Mouse (Mus musculus) left cerebral cortex, adult 2 months (tissue): ENCODE results near the gene Abcc1. TPM values are rescaled to one million over a fixed set of nuclear protein-coding genes. Genes with fewer than 3 reads are reported as not detected.

Source experiments
- DNase-seq, 2 experiments: peaks; one replicate each; pipeline ENCODE4 v3.0.0; 2021 to 2022; ENCODE audit warnings: low spot score in 2 of 2, mixed read lengths in 1 of 2; ENCODE audit errors: extremely low spot score in 1 of 2
- H3K27ac ChIP-seq: fragments of 200-600 bp; 2 replicates; pipeline ENCODE4 v1.8.1; 2022
- H3K4me3 ChIP-seq: fragments of 200-600 bp; 2 replicates; pipeline ENCODE4 v1.8.1; 2022
- CTCF ChIP-seq: fragments of 200-600 bp; IDR thresholded peaks from 2 replicates; pipeline ENCODE4 v1.8.1; 2022; ENCODE audit warnings: antibody characterized with exemption, mild to moderate bottlenecking, moderate library complexity
- intact Hi-C: fragments of 180-260 bp; cut with DNase I; formaldehyde crosslinking; loops from one replicate; pipeline ENCODE4 v1.15.1; 2025
- total RNA-seq, 2 experiments: library from RNA; stranded (reverse); gene quantifications; 2 replicates each; pipeline ENCODE4 v1.2.3; 2021

The Abcc1 gene
- total RNA-seq, 2 experiments from 2014 or later: 16.4 to 18.4 TPM

DNA sequence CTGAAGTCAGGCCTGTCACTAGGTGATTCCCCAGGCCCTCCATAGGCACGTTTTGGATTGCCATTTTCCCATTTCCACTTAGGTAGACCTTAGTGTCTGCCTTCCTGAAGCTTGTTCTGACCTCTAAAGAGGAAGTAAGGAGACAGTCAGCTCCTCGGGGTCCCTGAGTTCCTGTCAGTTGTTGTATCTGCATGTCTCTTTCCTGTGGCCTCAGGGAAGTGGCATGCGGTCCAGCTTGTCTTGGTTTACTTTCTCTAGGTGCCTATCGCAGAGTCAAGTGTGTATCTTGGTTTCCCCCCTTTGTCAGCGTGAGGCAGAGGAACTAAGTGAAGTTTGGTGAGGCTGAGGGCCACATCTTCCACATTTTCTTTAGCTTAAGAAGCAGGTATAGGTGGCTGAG is 17.3 kb downstream of the Abcc1 start:
- no peak for DNase-seq
- intact Hi-C loops: no loop called here
- Histone ChIP-seq H3K4me3 (no peak overlapping the region), H3K27ac (no peak overlapping the region)
- no peak for TF ChIP-seq CTCF

DNA sequence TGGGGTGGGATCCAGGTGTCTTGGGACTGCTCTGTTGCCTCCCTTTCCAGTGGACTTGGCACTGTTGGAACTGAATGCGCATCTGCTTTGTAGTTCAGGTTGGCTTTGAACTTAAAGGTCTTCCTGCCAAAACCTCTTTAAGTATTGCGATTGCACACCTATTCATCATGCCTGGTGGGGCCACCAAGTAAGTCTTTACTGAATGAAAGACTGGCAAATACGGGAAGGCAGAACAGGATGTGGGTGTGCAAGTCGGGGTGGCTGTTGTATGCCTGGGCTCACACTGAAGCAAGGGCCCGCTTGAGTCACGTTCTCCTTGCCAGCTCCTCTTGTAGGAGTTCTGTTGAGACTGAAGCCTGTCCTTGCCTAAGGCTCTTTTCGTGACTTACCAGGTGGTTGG is 18.5 kb downstream of the Abcc1 start:
- H3K27ac ChIP-seq: no peak overlapping the region
- no peak for DNase-seq
- intact Hi-C loops: no loop called here
- no peak for TF ChIP-seq CTCF
- no peak overlapping the region for H3K4me3 ChIP-seq

DNA sequence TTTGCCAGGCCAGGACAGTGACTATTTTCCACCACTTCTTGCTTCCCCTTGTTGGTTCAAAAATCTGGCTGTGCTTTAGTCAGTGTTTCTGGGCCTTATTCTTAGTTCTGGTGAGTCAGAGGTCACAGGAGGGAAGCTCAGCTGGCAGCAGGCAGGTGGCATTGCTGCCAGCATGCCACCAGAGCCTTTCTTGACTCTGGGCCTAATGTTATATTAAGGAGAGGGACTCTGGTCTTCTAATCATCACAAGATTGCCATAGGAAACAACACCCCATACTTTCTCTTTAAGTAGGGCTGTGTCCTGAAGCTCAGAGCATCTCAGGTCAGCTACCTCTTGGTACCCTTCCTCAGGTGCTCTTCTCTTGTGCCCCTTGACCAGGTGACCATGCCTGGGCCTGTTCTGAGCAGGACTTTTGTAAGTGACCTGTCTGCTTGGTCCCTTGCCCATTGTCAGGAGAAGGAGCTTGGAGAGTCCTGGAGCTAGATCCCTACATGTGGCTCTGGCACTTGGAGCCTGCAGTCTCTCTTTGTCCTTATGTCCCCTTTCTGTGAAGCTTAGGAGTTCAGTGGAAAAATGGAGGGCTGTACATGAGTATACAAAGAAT is 19.8 kb downstream of the Abcc1 start:
- no peak overlapping the region for H3K4me3 ChIP-seq
- no peak for DNase-seq
- intact Hi-C loops: no loop called here
- TF ChIP-seq CTCF: no peak
- H3K27ac ChIP-seq: no peak overlapping the region

DNA sequence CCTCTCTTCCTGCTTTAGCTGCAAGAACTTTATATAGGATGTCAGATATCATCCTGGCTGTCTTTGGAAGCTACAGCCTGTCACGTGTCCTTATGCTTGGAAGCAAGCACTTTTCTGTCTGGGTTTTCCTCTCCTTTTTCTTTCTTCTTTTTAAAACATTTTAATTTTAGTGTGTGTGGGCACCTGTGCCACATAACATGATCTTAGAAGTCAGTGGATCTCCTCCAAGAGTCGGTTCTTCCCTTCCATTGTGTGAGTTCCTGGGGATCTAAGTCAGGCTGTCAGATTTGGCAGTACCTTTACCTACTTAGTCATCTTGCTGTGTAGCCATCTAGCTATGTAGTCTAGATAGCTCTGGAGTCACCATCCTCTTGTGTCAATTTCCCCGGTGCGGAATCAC is 37.9 kb downstream of the Abcc1 start:
- H3K4me3 ChIP-seq: no peak overlapping the region
- no peak for DNase-seq
- intact Hi-C loops: no loop called here
- no peak overlapping the region for H3K27ac ChIP-seq
- TF ChIP-seq CTCF: no peak

DNA sequence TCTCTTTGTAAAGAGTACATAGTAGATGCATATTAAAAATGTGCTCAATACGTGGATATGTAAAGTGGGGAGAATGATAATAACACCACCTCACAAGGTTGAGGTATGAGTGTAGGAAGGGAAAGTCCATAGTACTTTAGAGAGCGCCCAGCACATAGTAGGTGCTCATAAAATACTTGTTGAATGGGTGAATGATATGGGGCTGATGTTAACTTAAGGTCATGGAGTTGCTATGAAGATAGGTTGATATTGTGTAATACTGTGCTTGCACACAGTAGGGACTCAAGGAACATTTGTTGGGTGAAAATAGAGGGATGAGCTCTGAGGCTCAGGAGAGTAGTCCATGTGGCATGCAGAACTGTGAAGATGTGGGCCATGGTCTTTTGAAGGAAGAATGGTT is 42.1 kb downstream of the Abcc1 start:
- Histone ChIP-seq H3K27ac (no peak overlapping the region), H3K4me3 (no peak overlapping the region)
- intact Hi-C loops: no loop called here
- DNase-seq: no peak
- no peak for TF ChIP-seq CTCF

DNA sequence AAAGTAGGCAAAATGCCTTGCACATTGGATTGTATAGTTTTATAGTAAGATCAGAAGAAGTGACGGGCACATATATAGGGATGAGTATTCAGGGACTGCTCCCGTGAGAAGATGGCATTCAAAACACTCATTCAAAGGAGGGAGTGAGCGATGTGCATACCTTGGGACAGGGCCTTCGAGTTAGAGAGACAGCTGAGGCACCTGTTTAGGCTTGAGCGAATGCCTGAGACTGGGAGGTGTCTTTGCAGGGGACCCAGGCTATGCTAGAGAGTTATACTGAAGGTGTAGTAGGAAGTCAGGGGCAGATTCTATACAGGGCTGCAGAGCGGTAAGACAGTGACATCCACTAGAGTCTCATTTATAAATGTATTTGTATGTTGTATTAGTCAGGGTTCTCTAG is 44.3 kb downstream of the Abcc1 start:
- TF ChIP-seq CTCF: no peak

DNA sequence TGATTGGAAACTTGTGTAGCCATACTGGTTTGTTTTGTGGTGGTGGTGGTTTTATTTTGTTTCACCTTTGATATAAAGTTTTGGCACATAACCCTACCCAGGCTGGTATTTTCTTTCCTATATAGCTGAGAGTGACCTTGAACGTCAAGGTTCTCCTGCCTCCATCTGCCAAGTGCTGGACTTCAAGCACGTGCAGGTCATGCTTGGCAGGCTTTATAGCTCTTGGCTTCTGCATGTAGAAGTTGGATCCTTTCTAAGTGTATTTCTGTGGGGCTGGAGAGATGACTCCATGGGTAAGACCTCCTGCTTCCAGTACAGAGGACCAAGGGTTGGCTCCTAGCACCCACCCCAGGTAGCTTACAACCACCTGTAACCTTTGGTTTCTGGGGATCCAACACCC is 47.8 kb downstream of the Abcc1 start:
- TF ChIP-seq CTCF: no peak
- intact Hi-C loops: no loop called here
- Histone ChIP-seq H3K27ac (no peak overlapping the region), H3K4me3 (no peak overlapping the region)
- no peak for DNase-seq

More for the DNA sequence above, 44.3 kb downstream of the Abcc1 start:
- DNase-seq: no peak
- H3K27ac ChIP-seq: no peak overlapping the region
- intact Hi-C loops: no loop called here
- no peak overlapping the region for H3K4me3 ChIP-seq

DNA sequence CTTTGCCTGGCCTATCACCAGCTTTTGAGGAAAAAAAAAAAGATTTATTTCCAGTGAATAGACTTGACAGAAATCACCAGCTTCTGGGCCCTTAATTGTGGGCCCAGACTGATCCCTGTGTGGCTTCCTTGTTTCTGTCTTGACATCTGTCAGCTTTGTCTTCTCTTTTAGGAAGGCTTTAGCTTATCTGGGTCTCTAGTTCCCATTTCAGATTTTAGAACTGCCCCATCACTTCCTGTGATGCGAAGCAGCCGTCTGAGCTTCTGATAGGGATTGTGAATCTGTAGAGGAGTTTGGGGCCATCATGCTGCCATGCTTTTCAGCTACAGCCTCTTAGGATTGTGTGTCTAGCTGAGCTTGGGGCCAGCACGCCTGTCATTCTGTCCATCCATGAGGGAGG is 48.4 kb downstream of the Abcc1 start:
- TF ChIP-seq CTCF: no peak
- Histone ChIP-seq H3K27ac (no peak overlapping the region), H3K4me3 (no peak overlapping the region)
- DNase-seq: no peak
- intact Hi-C loops: no loop called here

DNA sequence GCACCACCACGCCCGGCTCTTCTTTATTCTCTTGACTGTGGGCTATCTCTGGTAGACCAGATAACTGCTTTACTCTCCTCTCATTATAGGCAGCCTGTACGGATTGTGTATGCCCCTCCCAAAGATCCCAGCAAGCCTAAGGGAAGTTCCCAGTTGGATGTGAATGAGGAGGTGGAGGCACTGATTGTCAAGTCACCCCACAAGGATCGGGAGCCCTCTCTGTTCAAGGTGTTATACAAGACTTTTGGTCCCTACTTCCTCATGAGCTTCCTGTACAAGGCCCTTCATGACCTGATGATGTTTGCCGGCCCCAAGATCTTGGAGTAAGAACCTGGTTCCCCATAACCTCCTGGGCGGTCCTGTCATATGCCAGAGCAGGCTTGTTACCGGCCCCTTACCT is 49.3 kb downstream of the Abcc1 start:
- no peak overlapping the region for H3K4me3 ChIP-seq
- no peak for DNase-seq
- no peak for TF ChIP-seq CTCF
- intact Hi-C loops: no loop called here
- H3K27ac ChIP-seq: no peak overlapping the region

DNA sequence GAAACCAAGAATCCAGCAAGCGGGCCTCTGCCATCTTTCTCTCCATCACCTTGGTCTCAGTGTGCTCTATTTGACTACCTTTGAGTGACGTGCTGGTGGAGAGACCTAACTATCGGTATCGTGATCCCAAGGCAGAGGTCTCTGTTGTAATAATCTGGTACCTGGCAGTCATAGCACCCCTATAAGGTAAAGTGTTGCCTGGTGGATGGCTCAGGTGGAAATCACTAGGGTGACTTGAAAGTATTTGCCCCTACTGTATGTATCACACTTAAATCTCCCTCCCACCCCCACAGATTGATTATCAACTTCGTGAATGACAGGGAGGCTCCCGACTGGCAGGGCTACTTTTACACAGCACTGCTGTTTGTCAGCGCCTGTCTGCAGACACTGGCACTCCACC is 49.8 kb downstream of the Abcc1 start:
- no peak overlapping the region for H3K27ac ChIP-seq
- intact Hi-C loops: no loop called here
- DNase-seq: no peak
- no peak for TF ChIP-seq CTCF
- no peak overlapping the region for H3K4me3 ChIP-seq

DNA sequence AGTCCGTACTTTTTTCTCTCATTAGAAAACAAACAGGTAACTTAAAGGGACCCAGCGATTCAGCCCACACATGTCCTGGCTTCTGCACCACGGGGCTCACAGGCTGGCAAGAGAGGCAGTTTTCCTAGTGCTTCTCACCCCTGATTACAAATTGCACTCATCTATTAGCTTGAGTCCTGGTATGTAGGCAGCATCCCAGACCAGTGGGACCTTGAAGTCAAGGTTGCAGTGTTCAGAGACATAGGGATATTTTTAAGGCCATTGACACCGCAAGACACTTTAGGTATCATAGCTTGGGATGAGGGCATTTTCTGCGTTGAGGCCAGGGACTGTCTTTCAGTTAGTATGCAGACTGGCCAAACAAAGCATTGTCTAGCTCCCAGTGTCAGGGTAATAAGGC is 51.2 kb downstream of the Abcc1 start:
- DNase-seq: no peak
- H3K4me3 ChIP-seq: no peak overlapping the region
- intact Hi-C loops: no loop called here
- H3K27ac ChIP-seq: no peak overlapping the region
- TF ChIP-seq CTCF: no peak

DNA sequence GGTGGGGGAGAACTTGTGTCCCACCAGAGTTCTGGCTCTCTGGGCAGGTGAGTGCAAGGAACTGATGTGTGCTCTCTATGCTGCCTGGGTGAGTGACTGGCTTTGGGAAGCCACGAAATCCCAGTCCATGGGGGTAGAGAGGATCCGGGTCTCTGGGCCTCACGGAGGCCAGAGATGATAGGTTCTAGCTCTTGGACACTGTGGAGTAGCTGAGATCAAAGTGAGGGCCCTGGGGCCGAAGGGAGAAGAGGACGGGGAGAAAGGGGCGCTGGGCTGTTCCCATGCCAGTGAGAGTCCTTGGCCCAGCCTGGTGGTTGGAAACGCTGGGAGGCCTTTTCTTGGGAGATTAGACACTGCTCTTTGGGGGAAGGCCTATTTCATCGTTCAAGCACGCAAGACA is 53.8 kb downstream of the Abcc1 start:
- H3K27ac ChIP-seq: no peak overlapping the region
- no peak for DNase-seq
- intact Hi-C loops: no loop called here
- TF ChIP-seq CTCF: no peak
- H3K4me3 ChIP-seq: no peak overlapping the region

DNA sequence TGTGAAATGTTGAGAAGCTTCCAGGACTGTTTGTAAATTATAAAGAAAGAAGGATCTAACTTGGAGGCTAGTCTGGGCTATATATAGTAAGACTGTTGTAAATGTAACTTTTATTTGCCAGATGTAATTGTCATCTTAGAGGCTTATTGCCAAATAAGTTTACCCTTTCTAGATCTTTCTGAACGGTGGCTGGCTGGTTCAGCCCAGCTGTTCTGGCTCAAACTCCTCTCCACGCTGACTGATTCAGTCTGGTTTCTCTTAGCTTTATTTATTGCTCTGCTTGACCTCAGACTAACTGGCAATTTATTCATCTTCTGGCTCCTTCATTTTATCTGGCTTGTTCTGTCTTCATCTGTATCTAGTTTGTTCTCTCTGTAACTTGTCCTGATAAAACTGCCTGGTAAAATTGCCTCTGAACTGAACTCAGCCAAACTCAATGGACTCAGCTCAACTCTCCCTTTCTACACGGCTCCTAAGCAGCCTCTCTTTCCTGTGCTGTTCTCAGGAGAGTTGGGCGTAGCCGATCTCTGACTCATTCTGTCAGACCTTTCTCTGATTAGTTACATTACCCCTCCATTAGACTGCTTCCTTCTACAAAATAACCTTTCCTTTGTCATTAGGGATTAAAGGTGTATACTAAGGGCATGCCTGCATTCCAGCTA is 55.7 kb downstream of the Abcc1 start:
- Histone ChIP-seq H3K27ac (no peak overlapping the region), H3K4me3 (no peak overlapping the region)
- intact Hi-C loops: no loop called here
- TF ChIP-seq CTCF: no peak
- no peak for DNase-seq
